Mouse (Mus musculus): ENCODE results near the gene Cd34.

Gene Cd34

DNA sequence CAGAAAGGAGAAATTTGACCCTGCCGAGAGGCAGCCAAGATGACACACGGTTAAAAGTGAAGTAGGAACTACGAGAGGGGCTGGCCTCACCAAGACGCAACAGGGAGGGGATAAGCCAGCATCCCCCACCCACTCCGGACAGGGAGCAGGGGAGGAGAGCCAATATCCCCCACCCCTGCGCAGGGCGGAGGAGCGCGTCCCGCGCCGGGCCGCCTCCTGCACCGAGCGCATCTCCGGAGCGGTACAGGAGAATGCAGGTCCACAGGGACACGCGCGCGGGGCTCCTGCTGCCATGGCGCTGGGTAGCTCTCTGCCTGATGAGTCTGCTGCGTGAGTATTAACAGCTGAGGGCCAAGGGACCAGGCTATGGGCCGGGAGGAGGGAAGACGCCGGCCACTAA is at the start of gene Cd34:
TSS of gene Cd34 (plus strand) at position 105 of the 400 bp plus-strand sequence.
- no peak for DNase-seq (ENCODE audit: low read depth)

DNA sequence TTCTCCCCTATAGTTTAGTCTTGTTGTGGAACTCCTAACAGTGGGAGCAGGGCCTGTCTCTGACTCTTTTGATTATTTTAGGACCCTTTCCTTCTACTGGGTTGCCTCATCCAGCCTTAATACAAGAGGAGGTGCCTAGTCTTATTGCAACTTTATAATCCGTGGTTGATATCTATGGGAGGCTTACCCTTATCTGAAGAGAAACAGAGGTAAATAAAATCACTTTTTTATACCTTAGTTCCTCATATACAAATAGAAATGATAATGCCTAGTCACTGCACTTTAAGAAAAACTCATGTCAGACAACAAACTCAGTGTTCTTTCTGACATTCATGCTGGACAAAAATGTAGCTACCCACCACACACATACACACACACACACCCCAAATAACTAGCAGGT is 44.1 kb upstream of the Cd34 start:
- no peak for DNase-seq (ENCODE audit: low read depth)

- no peak for DNase-seq (ENCODE audit: low read depth)
These were observed 43.3 kb upstream of the Cd34 start for GRCm38 (mm10) chr1:194895287-194895686.

DNA sequence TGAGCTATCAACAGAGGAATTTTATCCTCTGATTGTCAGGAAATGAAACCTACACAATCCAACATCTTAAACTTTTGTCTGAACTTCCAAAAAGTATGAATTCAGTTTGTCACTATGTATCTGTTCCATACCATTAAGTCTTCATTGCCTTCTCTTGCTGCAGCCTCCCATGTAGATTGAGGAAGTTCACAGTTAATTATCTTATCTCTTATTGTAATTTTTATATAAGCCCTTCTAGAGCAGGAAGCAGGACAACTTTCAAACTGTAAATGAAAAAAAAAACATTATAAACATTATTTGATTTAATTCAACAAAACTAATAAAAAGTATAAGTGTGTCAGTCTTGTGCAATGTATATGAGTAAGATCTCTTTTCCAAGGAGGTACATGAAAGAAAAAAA is 37.5 kb upstream of the Cd34 start:
- DNase-seq (ENCODE audit: low read depth): no peak

- no peak for DNase-seq (ENCODE audit: low read depth)
These were observed 36.8 kb upstream of the Cd34 start for GRCm38 (mm10) chr1:194901826-194902225.

DNA sequence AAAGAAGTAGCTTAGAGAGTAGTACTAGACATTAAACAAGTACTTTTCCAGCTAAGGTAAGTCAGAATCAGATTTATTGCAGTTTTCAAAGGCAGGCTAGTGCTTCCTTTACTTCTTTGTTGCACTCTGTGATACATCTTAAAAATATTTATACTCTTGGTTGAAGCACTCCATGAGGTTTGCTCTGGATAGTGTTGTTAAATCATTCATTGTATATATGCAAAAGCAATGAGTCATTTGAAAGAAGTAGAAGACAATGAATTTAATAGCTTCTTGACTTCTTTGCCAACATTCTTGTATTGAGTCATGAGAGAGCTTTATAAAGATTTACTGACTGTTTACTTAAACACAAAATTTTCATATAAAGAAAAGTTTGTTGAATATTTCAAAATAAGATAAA is 29.7 kb upstream of the Cd34 start:
- no peak for DNase-seq (ENCODE audit: low read depth)

DNA sequence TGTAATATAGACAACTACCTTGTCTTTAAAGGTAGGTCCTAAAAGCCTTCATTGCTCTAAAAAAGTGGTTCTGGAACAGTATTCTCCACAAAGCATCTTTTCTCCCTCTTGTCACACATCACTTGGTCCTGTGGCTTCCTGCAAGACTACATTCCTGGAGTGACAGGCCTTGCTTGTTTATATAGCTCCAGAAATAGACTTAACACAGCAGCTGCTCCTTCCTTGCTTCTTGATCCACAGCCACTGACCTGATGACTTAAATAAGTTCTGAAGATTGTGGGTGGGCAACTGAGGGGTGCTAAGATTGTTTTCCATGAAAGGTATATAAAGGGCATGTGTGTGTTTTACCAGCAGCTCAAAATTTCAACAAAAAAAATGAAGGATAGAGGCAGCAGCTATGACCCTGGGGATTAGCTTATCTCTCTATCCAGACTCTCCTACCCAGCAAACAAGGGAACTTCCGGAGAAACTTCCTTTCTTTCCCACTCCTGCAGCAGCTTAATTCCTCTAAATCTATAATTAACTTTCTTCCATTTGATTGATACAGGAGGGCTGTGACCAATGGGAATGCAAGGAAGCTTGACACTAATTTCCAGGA is 12.8 kb upstream of the Cd34 start:
- no peak for DNase-seq (ENCODE audit: low read depth)

DNA sequence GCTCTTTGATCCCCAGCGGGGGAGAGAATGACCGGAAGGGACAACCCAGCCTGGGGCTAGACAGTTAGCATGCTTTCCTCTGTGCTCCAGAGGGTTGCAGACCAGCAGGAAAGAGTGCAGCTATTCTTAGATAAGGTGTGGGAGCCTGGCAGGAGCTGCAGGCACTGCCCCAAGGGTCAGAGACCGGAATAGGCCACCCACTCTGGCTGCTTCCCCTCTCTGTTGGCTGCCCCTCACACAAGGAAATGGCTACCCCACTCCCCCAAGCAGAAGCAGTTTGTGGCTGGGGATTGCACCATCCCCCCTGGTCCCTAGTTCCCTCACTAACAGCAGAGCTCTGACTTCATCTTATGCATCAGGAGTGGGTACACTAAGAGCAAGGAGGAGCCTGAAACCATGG is 10.7 kb upstream of the Cd34 start:
- no peak for DNase-seq (ENCODE audit: low read depth)

DNA sequence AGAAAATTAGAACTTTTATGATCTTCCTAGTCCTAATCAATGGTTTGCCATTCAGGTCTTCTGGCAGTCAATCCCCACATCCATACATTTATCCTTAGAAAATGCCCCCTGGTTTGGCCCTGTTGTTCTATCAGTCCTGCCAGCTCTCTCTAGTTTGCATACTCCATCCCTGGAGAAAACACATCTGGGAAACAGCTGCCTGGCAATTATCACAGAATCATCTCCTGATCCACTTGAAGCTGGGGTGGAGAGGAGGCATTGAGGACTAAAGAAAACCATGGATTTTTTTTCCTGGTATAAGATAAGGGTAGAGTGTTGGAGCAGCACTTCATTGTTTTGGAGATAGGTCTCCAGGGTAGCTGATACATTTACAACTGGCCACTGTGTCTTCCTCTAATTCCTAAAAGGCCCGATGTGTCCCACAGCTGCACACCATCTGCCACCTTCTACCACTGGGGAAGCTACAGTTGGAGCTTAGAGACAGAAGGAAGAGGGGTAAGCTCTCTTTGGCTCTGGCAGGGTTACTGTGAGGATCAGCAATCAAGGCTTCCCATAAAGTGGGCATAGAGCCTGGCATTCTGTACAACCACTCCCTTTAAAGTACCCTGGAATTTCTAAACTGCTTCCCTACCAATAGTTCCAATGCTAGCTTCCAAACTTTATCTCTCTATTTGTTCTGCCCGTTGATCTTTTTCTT is 9.2 kb upstream of the Cd34 start:
- no peak for DNase-seq (ENCODE audit: low read depth)

- DNase-seq (ENCODE audit: low read depth): peak; percentile 25
These were observed 8.7 kb upstream of the Cd34 start for GRCm38 (mm10) chr1:194929972-194930355.

- DNase-seq (ENCODE audit: low read depth): no peak
These were observed 7.9 kb upstream of the Cd34 start for GRCm38 (mm10) chr1:194930706-194931105.

GRCm38 (mm10) chr1:194935351-194935750 is 3.3 kb upstream of the Cd34 start:
- no peak for DNase-seq (ENCODE audit: low read depth)

DNA sequence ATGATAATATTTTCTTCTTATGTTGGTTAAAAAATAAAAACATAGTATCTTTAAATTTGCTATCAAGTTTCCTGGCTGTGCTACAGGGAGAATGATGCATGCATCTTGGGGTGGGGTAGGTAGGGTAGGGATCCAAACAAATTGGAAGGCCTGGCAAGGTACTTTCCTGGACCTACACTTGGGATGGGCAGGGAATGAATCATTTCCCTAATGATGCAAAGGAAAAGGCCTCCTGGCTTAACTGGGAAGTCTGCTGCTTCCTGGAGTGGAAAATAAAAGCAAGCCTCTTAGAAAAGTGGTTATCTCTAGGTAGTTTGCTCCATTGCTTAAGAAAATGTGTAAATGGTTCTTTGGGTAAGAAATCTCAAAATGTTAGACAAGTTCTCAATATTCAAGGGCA is 2.9 kb downstream of the Cd34 start:
- DNase-seq (ENCODE audit: low read depth): no peak

DNA sequence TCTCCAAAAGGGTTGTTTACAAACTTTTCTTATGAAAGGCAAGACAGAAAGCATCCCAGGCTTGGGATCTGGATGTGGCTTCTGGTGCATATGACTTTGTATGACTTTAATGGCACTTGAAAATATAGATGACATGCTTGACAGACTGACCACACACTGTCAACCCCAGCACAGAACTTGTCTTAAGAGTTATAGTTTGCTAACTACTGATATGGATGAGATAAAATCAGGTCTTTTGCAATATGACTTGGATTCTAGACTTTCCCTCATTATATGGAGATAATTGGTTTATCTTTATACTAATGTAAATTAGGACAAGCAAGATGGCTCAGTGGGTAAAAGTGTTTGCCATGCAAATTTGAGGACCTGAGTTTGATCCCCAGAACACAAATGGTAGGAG is 4.3 kb downstream of the Cd34 start:
- no peak for DNase-seq (ENCODE audit: low read depth)

- DNase-seq (ENCODE audit: low read depth): no peak
These were observed 4.9 kb downstream of the Cd34 start for GRCm38 (mm10) chr1:194943485-194943884.

DNA sequence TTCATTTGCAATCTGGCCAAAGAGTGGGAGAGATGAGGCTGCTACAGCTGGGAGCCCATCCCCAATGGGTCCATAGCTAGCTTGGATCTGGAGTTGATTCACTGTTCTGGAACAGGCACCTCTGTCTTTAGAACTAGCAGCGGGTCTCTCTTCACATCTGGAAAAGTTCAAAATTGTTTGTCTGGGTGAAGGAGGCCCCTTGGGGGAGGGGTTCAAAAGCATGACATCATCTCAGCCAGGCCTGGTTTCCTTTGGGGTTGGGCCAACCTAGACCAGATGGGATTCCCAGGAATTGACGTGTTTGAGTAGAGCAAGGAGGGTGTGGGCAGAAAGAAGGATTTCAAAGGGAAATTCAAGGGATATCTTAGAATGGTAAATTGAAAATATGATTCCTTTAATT is 6.8 kb downstream of the Cd34 start:
- no peak for DNase-seq (ENCODE audit: low read depth)

DNA sequence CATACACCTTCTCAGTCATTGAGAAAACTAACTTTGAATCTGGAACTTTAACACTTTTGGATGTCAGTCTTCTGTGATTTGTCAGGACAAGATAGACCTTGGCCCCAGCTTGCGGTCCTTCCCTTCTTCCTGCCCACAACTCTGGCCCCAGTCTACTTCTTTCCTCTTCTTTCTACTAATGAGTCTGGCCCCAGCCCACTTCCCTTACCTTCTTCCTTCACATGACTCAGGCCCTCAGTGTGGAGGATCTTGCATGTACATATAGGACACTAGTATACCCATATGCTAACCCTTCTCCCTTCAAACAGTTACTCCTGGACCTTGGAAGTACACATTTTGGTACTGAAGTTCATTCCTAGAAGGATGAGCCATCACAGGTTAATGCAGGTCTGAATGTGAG is 7.8 kb downstream of the Cd34 start:
- no peak for DNase-seq (ENCODE audit: low read depth)

DNA sequence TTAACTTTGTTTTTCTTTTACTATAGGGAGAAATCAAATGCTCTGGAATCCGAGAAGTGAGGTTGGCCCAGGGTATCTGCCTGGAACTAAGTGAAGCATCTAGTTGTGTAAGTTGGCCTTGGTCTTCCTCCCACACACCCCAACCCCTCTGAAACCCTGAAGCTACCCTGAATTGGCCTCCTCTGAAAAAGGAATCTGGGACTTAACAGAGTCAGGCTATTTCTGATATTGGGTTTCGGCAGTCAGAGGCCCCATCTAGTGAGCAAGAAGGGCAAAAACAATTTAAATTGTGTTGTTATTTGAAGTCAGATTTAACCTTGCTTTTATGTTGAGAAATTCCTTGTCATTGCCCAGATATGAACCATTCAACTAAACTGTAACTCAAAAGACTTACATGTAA is 12.3 kb downstream of the Cd34 start:
- peak; percentile 37 for DNase-seq (ENCODE audit: low read depth)

GRCm38 (mm10) chr1:194952891-194953290 is 14.3 kb downstream of the Cd34 start:
- no peak for DNase-seq (ENCODE audit: low read depth)

GRCm38 (mm10) chr1:194954694-194955093 is 16.1 kb downstream of the Cd34 start:
- no peak for DNase-seq (ENCODE audit: low read depth)

DNA sequence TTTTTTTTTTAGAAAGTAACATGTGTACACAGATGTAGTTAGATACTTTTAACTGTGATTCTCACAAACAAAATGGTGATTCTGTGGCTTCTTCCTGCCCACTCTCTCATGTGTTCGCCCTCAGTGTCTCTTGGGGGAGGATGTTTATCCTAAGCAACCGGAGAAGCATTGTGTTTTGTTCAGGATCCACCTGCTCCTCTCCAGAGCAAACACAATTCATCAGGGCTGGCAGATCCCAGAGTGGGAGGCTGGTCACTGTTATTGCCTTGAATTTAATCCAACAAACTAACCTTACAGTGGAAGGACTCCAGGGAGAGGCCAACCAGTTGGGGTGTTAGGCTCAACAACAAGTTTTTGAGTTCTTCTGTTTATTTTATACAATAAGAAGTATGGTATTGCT is 17.1 kb downstream of the Cd34 start:
- no peak for DNase-seq (ENCODE audit: low read depth)

GRCm38 (mm10) chr1:194957021-194957420 is 18.4 kb downstream of the Cd34 start:
- DNase-seq (ENCODE audit: low read depth): no peak

- DNase-seq (ENCODE audit: low read depth): peak; percentile 36
These were observed 23.6 kb downstream of the Cd34 start for GRCm38 (mm10) chr1:194962181-194962580.

DNA sequence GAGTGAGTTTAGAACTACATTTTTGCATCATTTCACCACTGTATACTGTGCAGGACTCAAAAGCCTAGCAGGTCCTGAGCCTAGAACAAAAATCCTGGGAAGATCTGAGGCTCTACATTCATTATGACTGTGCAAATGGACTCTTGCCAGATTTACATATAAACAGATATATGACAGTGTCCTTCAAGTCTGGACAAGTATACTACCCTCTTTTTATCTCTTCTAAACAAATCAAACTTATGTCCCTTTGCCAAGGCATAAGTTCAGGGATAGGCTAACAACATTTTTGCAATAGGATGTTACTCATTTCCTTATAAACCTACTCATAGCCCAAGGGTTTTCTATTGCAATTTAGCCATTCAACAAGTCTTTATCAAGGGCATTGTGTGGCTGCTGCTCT is 24.1 kb downstream of the Cd34 start:
- DNase-seq (ENCODE audit: low read depth): no peak
